Mouse (Mus musculus) thymus, postnatal 14 days (tissue): ENCODE results near the gene Otogl.

Experiments
- DNase-seq: peaks from one replicate; pipeline ENCODE4 v3.0.0; 2021

The Otogl gene

GRCm38 (mm10) chr10:107912084-107912573 lies at the start of gene Otogl:
Otogl (minus strand) TSS chr10:107912134.
- DNase-seq: no peak

- DNase-seq: no peak
Measured at GRCm38 (mm10) chr10:107956588-107956987, 44.7 kb upstream of the Otogl start.

GRCm38 (mm10) chr10:107954444-107954843 lies 42.5 kb upstream of the Otogl start:
- DNase-seq: no peak

- DNase-seq: no peak
Measured at GRCm38 (mm10) chr10:107951596-107951995, 39.7 kb upstream of the Otogl start.

GRCm38 (mm10) chr10:107949945-107950344 lies 38.0 kb upstream of the Otogl start:
- DNase-seq: no peak

GRCm38 (mm10) chr10:107948647-107949046 lies 36.7 kb upstream of the Otogl start:
- no peak for DNase-seq

GRCm38 (mm10) chr10:107948038-107948437 lies 36.1 kb upstream of the Otogl start:
- DNase-seq: no peak

- no peak for DNase-seq
Measured at GRCm38 (mm10) chr10:107946348-107946747, 34.4 kb upstream of the Otogl start.

- no peak for DNase-seq
Measured at GRCm38 (mm10) chr10:107943859-107944258, 31.9 kb upstream of the Otogl start.

GRCm38 (mm10) chr10:107941188-107941900 lies 29.4 kb upstream of the Otogl start:
- DNase-seq: no peak

GRCm38 (mm10) chr10:107940302-107940701 lies 28.4 kb upstream of the Otogl start:
- no peak for DNase-seq

- DNase-seq: no peak
Measured at GRCm38 (mm10) chr10:107939821-107940220, 27.9 kb upstream of the Otogl start.

- DNase-seq: no peak
Measured at GRCm38 (mm10) chr10:107934055-107934454, 22.1 kb upstream of the Otogl start.

- DNase-seq: no peak
Measured at GRCm38 (mm10) chr10:107933527-107933926, 21.6 kb upstream of the Otogl start.

GRCm38 (mm10) chr10:107931833-107932828 lies 20.2 kb upstream of the Otogl start:
- peak; percentile 35 for DNase-seq

GRCm38 (mm10) chr10:107930471-107931021 lies 18.6 kb upstream of the Otogl start:
- DNase-seq: no peak

- peak; percentile 25 for DNase-seq
Measured at GRCm38 (mm10) chr10:107925306-107925705, 13.4 kb upstream of the Otogl start.

GRCm38 (mm10) chr10:107923860-107924259 lies 11.9 kb upstream of the Otogl start:
- no peak for DNase-seq

- peak; percentile 32 for DNase-seq
Measured at GRCm38 (mm10) chr10:107922750-107923149, 10.8 kb upstream of the Otogl start.

- DNase-seq: no peak
Measured at GRCm38 (mm10) chr10:107921549-107921948, 9.6 kb upstream of the Otogl start.

- DNase-seq: no peak
Measured at GRCm38 (mm10) chr10:107921134-107921533, 9.2 kb upstream of the Otogl start.

GRCm38 (mm10) chr10:107913013-107913412 lies 1.1 kb upstream of the Otogl start:
- no peak for DNase-seq

- DNase-seq: no peak
Measured at GRCm38 (mm10) chr10:107906453-107906852, 5.5 kb downstream of the Otogl start.
